Mouse (Mus musculus): ENCODE measurements at regions not wholly inside any gene's neighbourhood (a gene's known extent, or its start where the extent isn't known, plus 50 kb on each side); places are given as distances from the start of the nearest gene placed in this dataset.

- no peak overlapping the region for H3K4me3 ChIP-seq (replicated peaks)
- H3K4me1 ChIP-seq, result 0 out of 2 replicates have a peak, but pooled peaks cover 3% of the 10 kb centered on the region
- no peaks in the 10 kb centered on the region for H3K36me3 ChIP-seq
- H3K4me2 ChIP-seq, result no peak overlapping the region
- ATAC-seq (ENCODE audit: insufficient read depth, low FRiP score, low read depth), result no peak
- no peak overlapping the region for H3K9ac ChIP-seq
- H3K27me3 ChIP-seq (replicated peaks), result no peaks in the 10 kb centered on the region
- WGBS, result 64% methylated on average over 16 of the region's 16 CpGs
- H3K27ac ChIP-seq, result no peak overlapping the region
- no peaks in the 10 kb centered on the region for H3K9me3 ChIP-seq
Measured at GRCm38 (mm10) chr5:119602001-119602400, 68.5 kb upstream of the Tbx3 start.

GRCm38 (mm10) chr5:119605444-119605843 lies 65.0 kb upstream of the Tbx3 start:
- no peak; the same call in 1 of the 2 replicates for ATAC-seq (ENCODE audit: insufficient read depth, low FRiP score, low read depth)
- H3K9ac ChIP-seq, result no peak overlapping the region
- H3K36me3 ChIP-seq, result no peaks in the 10 kb centered on the region
- H3K27ac ChIP-seq, result no peak overlapping the region
- H3K9me3 ChIP-seq, result no peaks in the 10 kb centered on the region
- WGBS, result 56% methylated on average over 7 of the region's 7 CpGs
- 0 out of 2 replicates have a peak, but pooled peaks cover 3% of the 10 kb centered on the region for H3K4me1 ChIP-seq
- H3K4me2 ChIP-seq, result no peak overlapping the region
- no peak overlapping the region for H3K4me3 ChIP-seq (replicated peaks)
- no peaks in the 10 kb centered on the region for H3K27me3 ChIP-seq (replicated peaks)

- H3K4me1 ChIP-seq, result no peaks in the 10 kb centered on the region
- WGBS, result 33% methylated on average over 6 of the region's 6 CpGs
- H3K36me3 ChIP-seq, result no peaks in the 10 kb centered on the region
- H3K4me2 ChIP-seq, result no peak overlapping the region
- H3K27ac ChIP-seq, result no peak overlapping the region
- no peak overlapping the region for H3K9ac ChIP-seq
- peak; percentile 56 for ATAC-seq (ENCODE audit: insufficient read depth, low FRiP score, low read depth)
- H3K4me3 ChIP-seq (replicated peaks), result no peak overlapping the region
- no peaks in the 10 kb centered on the region for H3K9me3 ChIP-seq
- H3K27me3 ChIP-seq (replicated peaks), result no peaks in the 10 kb centered on the region
Measured at GRCm38 (mm10) chr5:119613413-119613812, 57.1 kb upstream of the Tbx3 start.

DNA sequence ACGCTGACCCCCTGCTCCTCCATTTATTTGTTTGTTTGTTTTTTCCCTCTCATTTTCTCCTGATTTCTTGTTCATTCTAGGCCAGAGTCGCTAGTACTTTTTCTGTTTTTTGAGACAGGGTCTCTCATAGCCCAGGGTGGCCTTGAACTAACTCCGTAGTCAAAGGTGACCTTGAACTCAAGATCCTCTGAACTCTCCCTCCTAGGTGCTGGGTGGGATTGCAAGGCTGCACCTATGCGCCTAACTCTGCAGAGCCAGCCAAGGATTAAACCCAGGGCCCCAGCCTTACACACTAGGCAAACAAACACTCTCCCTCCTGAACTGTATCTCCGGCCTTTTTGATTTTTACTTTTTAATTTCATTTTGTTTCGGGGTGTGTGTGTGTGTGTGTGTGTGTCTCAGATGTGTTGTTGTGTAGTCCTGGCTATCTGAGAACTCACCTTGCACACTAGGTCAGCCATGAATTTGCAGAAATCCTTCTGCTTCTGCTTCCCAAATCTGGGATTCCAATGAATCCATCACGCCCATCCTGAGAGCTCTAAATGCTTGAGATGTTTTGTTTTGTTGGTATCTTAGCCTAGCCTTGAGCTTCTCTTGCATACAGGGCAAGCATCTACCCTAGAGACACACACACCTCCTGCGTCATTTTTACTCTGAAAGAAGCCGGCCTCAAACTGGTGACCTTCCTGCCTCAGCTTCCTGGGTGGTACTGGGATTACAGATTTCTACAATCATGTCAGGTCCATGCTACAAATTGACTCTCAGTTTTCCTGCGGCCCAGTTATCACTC lies 56.3 kb upstream of the Tbx3 start:
- Histone ChIP-seq H3K4me2 (no peak overlapping the region), H3K36me3 (no peaks in the 10 kb centered on the region), H3K27ac (no peak overlapping the region), H3K27me3 (replicated peaks) (no peaks in the 10 kb centered on the region), H3K4me3 (replicated peaks) (no peak overlapping the region), H3K9ac (no peak overlapping the region), H3K4me1 (no peaks in the 10 kb centered on the region), H3K9me3 (no peaks in the 10 kb centered on the region)
- WGBS, result 85% methylated on average over 10 of the region's 10 CpGs
- ATAC-seq (ENCODE audit: insufficient read depth, low FRiP score, low read depth), result no peak

DNA sequence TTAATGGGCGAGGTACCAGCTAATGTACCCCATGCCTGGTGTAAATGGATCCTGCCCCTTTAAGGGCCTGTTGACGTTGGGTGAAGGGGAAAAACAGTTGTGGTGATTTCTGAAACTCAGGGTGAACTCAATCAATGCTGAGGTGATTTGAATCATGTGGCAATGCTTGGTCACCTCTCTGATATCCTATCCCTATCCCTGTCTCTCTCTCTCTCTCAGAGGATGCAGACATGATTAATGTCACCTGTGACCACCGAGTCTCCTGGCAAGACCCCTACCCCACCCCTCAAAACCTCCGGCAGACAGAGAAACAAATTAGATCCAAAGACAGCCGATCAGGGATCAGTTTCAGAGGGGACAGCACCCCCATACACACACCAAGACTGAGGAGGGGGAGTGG lies 54.8 kb upstream of the Tbx3 start:
- H3K9ac ChIP-seq, result no peak overlapping the region
- 27% methylated on average over 5 of the region's 5 CpGs for WGBS

GRCm38 (mm10) chr5:119617856-119618255 lies 52.6 kb upstream of the Tbx3 start:
- Histone ChIP-seq H3K9me3 (no peaks in the 10 kb centered on the region), H3K27ac (no peak overlapping the region), H3K4me3 (replicated peaks) (no peak overlapping the region), H3K4me2 (no peak overlapping the region), H3K27me3 (replicated peaks) (no peaks in the 10 kb centered on the region), H3K9ac (no peak overlapping the region), H3K36me3 (no peaks in the 10 kb centered on the region), H3K4me1 (peaks cover 4% of the 10 kb centered on the region; the same call in 1 of the 2 replicates)
- ATAC-seq (ENCODE audit: insufficient read depth, low FRiP score, low read depth), result no peak
- 85% methylated on average over 2 of the region's 2 CpGs for WGBS

More for the DNA sequence above, 54.8 kb upstream of the Tbx3 start:
- ATAC-seq (ENCODE audit: insufficient read depth, low FRiP score, low read depth), result no peak
- Histone ChIP-seq H3K4me2 (no peak overlapping the region), H3K9me3 (no peaks in the 10 kb centered on the region), H3K4me1 (peaks cover 4% of the 10 kb centered on the region; the same call in 1 of the 2 replicates), H3K27ac (no peak overlapping the region), H3K4me3 (replicated peaks) (no peak overlapping the region), H3K36me3 (no peaks in the 10 kb centered on the region), H3K27me3 (replicated peaks) (no peaks in the 10 kb centered on the region)

DNA sequence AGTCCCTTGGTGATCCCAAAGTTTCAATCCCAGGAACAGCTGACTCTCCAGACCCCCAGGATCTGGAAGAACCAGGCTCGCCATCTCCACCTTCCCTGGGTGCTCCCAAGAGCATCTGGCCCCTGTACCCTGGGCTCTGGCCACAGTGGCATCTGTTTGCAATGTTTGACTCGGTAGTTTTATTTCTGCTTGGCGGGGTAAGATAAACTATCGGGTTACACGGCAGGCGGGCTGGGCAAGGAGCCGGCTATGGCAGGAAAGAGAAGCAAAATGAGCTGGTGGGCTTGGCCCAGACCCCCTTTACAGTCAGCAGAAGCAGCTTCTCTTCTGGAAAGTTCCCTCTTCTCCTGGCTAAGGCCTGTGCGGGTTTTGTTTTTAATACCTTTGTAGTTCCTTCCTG lies 50.6 kb upstream of the Tbx3 start:
- Histone ChIP-seq H3K27me3 (replicated peaks) (no peaks in the 10 kb centered on the region), H3K4me2 (no peak overlapping the region), H3K4me3 (replicated peaks) (no peak overlapping the region), H3K4me1 (peaks cover 4% of the 10 kb centered on the region; the same call in 1 of the 2 replicates), H3K9ac (no peak overlapping the region), H3K27ac (no peak overlapping the region), H3K9me3 (no peaks in the 10 kb centered on the region), H3K36me3 (no peaks in the 10 kb centered on the region)
- WGBS, result 22% methylated on average over 8 of the region's 8 CpGs
- ATAC-seq (ENCODE audit: insufficient read depth, low FRiP score, low read depth), result no peak
